In the genomic region with DNA sequence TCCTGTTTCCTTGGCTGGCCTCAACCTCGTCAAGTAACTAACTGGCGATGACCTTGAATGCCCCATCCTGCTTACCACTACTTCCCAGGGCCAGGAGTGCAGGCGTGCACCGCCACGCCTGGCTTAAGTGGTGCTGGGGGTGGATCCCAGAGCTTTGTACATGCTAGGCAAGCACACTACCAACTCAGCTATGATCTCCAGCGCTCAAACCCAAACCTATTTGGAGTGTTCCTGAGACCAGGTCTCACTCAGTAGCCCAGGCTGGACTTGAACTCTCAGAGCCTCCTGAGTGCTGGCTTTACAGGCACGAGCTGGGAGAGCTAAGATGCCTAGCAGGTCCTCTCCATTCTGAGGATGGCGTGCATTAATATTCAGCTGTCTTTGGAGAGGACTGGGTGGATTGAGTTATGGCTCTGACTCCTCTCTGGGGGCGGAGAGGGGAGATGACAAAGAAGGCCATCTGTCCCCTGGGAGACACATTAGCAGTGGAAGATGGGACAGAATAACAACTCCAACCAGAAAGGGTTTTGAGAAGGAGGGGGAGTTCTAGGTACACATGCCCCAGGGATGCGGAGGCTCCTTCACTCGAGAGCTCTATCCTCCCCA, we compare ENCODE assay signal across 11 mouse cellular contexts. TPM values are rescaled to one million over a fixed set of nuclear protein-coding genes. Genes with fewer than 3 reads are reported as not detected.
A peak's percentile ranks its signal among the peaks of the same experiment; 100 is the strongest.
DNase-seq lines count a peak whose midpoint lies in the region; ATAC-seq and TF ChIP-seq lines count a peak whose summit lies in the region.
"Had no signal": no experiment of that assay in that cellular context is flagged by ENCODE, and none has a peak within 500 bp of the region (broad histone marks: within the 10 kb centered on the region; RNA-seq: fewer than 3 reads in every experiment).

No protein-coding gene starts in this region.

- H3K9me3 ChIP-seq in heart, embryonic 10.5 days = no peaks in the 10 kb centered on the region
- H3K9me3 ChIP-seq in liver, postnatal 0 days (ENCODE audit: low read length) = no peaks in the 10 kb centered on the region

- WGBS in heart, embryonic 10.5 days = 78% methylated on average over 11 of the region's 11 CpGs
- 87% methylated on average over 11 of the region's 11 CpGs for WGBS in liver, postnatal 0 days (ENCODE audit: insufficient replicate concordance)

- H3K4me3 ChIP-seq in heart, embryonic 10.5 days = no peak overlapping the region
- H3K4me3 ChIP-seq in layer of hippocampus, adult 2 months = no peak overlapping the region
- H3K4me3 ChIP-seq in liver, postnatal 0 days (ENCODE audit: low read depth, low read length) = no peak overlapping the region

- no peak for DNase-seq in heart, embryonic 10.5 days (ENCODE audit: low spot score)
- DNase-seq in heart, postnatal 25 days (ENCODE audit: low spot score) = no peak
- peak in 1 of 2 experiments; percentile 73 for DNase-seq in layer of hippocampus, adult 2 months (ENCODE audit: low spot score in 2 of 2)
- DNase-seq in layer of hippocampus, postnatal 10 days (ENCODE audit: low spot score in 2 of 2) = no peak
- DNase-seq in brain, adult 2 months (ENCODE audit: low read depth, low spot score) = peak; percentile 74
- DNase-seq in liver, postnatal 0 days = peak; percentile 12
- no peak for DNase-seq in thymus, postnatal 10 days (ENCODE audit: low spot score in 2 of 2)
- DNase-seq: adrenal gland, postnatal 25 days; thymus, postnatal 36 days had no signal

- H3K4me1 ChIP-seq in heart, embryonic 10.5 days = peaks cover 47% of the 10 kb centered on the region
- peaks cover 19% of the 10 kb centered on the region for H3K4me1 ChIP-seq in liver, postnatal 0 days (ENCODE audit: insufficient read depth)

- H3K27ac ChIP-seq in heart, embryonic 10.5 days = peak overlapping the region; percentile 76; the same call in 1 of the 2 replicates
- peak overlapping the region; percentile 92 for H3K27ac ChIP-seq in layer of hippocampus, adult 2 months
- no peak overlapping the region for H3K27ac ChIP-seq in liver, postnatal 0 days (ENCODE audit: low read depth)

- no peak for TF ChIP-seq CTCF in layer of hippocampus, adult 2 months (conservative IDR thresholded peaks at IDR 0.05)
- TF ChIP-seq CTCF in liver, postnatal 0 days (IDR thresholded peaks at IDR 0.05; ENCODE audit: low read depth) = no peak

- intact Hi-C loops in heart, postnatal 25 days (cut with DNase I) = no loop called here

- peaks cover 56% of the 10 kb centered on the region for H3K36me3 ChIP-seq in heart, embryonic 10.5 days
- H3K36me3 ChIP-seq in liver, postnatal 0 days (replicated peaks; ENCODE audit: insufficient read depth, low read length) = peaks cover 38% of the 10 kb centered on the region

- H3K9ac ChIP-seq in liver, postnatal 0 days (replicated peaks) = no peak overlapping the region

- ATAC-seq in liver, postnatal 0 days = no peak
- no peak for ATAC-seq in granulocyte monocyte progenitor cell, adult 5-6 weeks (replicated peaks; ENCODE audit: poor library complexity, severe bottlenecking)

- H3K4me2 ChIP-seq in liver, postnatal 0 days (ENCODE audit: low read depth, low read length) = no peak overlapping the region

- TF ChIP-seq EP300 in liver, postnatal 0 days (IDR thresholded peaks at IDR 0.05; ENCODE audit: low read depth) = no peak

- no peaks in the 10 kb centered on the region for H3K27me3 ChIP-seq in heart, embryonic 10.5 days (ENCODE audit: insufficient read depth, poor library complexity, severe bottlenecking)
- no peaks in the 10 kb centered on the region for H3K27me3 ChIP-seq in liver, postnatal 0 days (ENCODE audit: insufficient read depth, low read length)

RNA-seq across cellular contexts. Expression of gene Dtx3, which starts 2.1 kb away (rescaled TPM):
- polyA plus RNA-seq in heart, embryonic 10.5 days (2016; fragmentation: Nextera tagmentation; extraction: Ambion mirVana) = 78.4 and 91.4 TPM in 2 replicates
- total RNA-seq in heart, postnatal 25 days (2021) = 10 to 100 TPM; 26.3 to 28.6 TPM
- total RNA-seq in layer of hippocampus, adult 2 months (2021) = 100 to 1,000 TPM; 227 to 255 TPM
- 100 to 1,000 TPM; 187 to 203 TPM for total RNA-seq in layer of hippocampus, postnatal 10 days (2021)
- 8.8 and 8.9 TPM in 2 replicates for polyA plus RNA-seq in liver, postnatal 0 days (2015; fragmentation: Nextera tagmentation; extraction: Ambion mirVana)
- total RNA-seq in granulocyte monocyte progenitor cell, adult 5-6 weeks (2014; fragmentation: Nextera tagmentation) = 51.9 and 54.4 TPM in 2 replicates
- 17.9 and 19.9 TPM in 2 replicates for total RNA-seq in granulocyte monocyte progenitor cell, adult 5-6 weeks (2017)

RNA-seq across cellular contexts. Expression of gene Arhgef25, which starts 7.7 kb away (rescaled TPM):
- polyA plus RNA-seq in heart, embryonic 10.5 days (2016; fragmentation: Nextera tagmentation; extraction: Ambion mirVana) = 21.4 and 28.8 TPM in 2 replicates
- total RNA-seq in heart, postnatal 25 days (2021) = 10 to 100 TPM; 10.9 to 12.7 TPM
- total RNA-seq in layer of hippocampus, adult 2 months (2021) = 100 to 1,000 TPM; 395 to 408 TPM
- 100 to 1,000 TPM; 125 to 132 TPM for total RNA-seq in layer of hippocampus, postnatal 10 days (2021)
- polyA plus RNA-seq in liver, postnatal 0 days (2015; fragmentation: Nextera tagmentation; extraction: Ambion mirVana) = 1.9 and 2.6 TPM in 2 replicates
- 3.2 TPM in 1 of 2 replicates, not detected in the other for total RNA-seq in granulocyte monocyte progenitor cell, adult 5-6 weeks (2014; fragmentation: Nextera tagmentation)
- total RNA-seq in granulocyte monocyte progenitor cell, adult 5-6 weeks (2017) = 0.15 and 0.95 TPM in 2 replicates
- total RNA-seq: monocyte, adult 5-6 weeks had no signal

RNA-seq across cellular contexts. Expression of gene Pip4k2c, which starts 13.8 kb away (rescaled TPM):
- polyA plus RNA-seq in heart, embryonic 10.5 days (2016; fragmentation: Nextera tagmentation; extraction: Ambion mirVana) = 27.9 and 29.3 TPM in 2 replicates
- 10 to 100 TPM; 23.3 to 24.6 TPM for total RNA-seq in heart, postnatal 25 days (2021)
- total RNA-seq in layer of hippocampus, adult 2 months (2021) = 10 to 100 TPM; 98.0 to 98.6 TPM
- 10 to 100 TPM; 38.3 to 38.4 TPM for total RNA-seq in layer of hippocampus, postnatal 10 days (2021)
- polyA plus RNA-seq in liver, postnatal 0 days (2015; fragmentation: Nextera tagmentation; extraction: Ambion mirVana) = 14.7 and 17.7 TPM in 2 replicates
- total RNA-seq in granulocyte monocyte progenitor cell, adult 5-6 weeks (2014; fragmentation: Nextera tagmentation) = 12.1 and 13.6 TPM in 2 replicates
- total RNA-seq in granulocyte monocyte progenitor cell, adult 5-6 weeks (2017) = 7.6 and 13.8 TPM in 2 replicates

RNA-seq across cellular contexts. Expression of gene Slc26a10, which starts 17.2 kb away (rescaled TPM):
- polyA plus RNA-seq in heart, embryonic 10.5 days (2016; fragmentation: Nextera tagmentation; extraction: Ambion mirVana) = 9.2 and 12.9 TPM in 2 replicates
- total RNA-seq in heart, postnatal 25 days (2021) = 10 to 100 TPM; 18.2 to 29.2 TPM
- 10 to 100 TPM; 21.9 to 25.4 TPM for total RNA-seq in layer of hippocampus, adult 2 months (2021)
- total RNA-seq in layer of hippocampus, postnatal 10 days (2021) = 1 to 10 TPM; 2.0 to 2.6 TPM
- polyA plus RNA-seq in liver, postnatal 0 days (2015; fragmentation: Nextera tagmentation; extraction: Ambion mirVana) = 2.0 TPM in 2 replicates
- 0.15 TPM in 1 of 2 replicates, not detected in the other for total RNA-seq in granulocyte monocyte progenitor cell, adult 5-6 weeks (2014; fragmentation: Nextera tagmentation)
- 0.26 and 0.88 TPM in 2 replicates for total RNA-seq in granulocyte monocyte progenitor cell, adult 5-6 weeks (2017)

RNA-seq across cellular contexts. Expression of gene B4galnt1, which starts 32.6 kb away (rescaled TPM):
- 1.5 and 3.6 TPM in 2 replicates for polyA plus RNA-seq in heart, embryonic 10.5 days (2016; fragmentation: Nextera tagmentation; extraction: Ambion mirVana)
- 1 to 10 TPM; 1.5 to 1.6 TPM for total RNA-seq in heart, postnatal 25 days (2021)
- total RNA-seq in layer of hippocampus, adult 2 months (2021) = 100 to 1,000 TPM; 116 to 123 TPM
- total RNA-seq in layer of hippocampus, postnatal 10 days (2021) = 100 to 1,000 TPM; 107 to 116 TPM
- 27.2 and 32.2 TPM in 2 replicates for polyA plus RNA-seq in liver, postnatal 0 days (2015; fragmentation: Nextera tagmentation; extraction: Ambion mirVana)
- total RNA-seq in granulocyte monocyte progenitor cell, adult 5-6 weeks (2014; fragmentation: Nextera tagmentation) = 288 and 308 TPM in 2 replicates
- 141 and 161 TPM in 2 replicates for total RNA-seq in granulocyte monocyte progenitor cell, adult 5-6 weeks (2017)

Comparison
In these comparisons a context has a peak if more than half of its experiments do, and no peak if none do; other contexts are left out.
1. DNase-seq: peak in brain, adult 2 months (single experiment) and liver, postnatal 0 days (single experiment); none in heart, embryonic 10.5 days (single experiment), heart, postnatal 25 days (single experiment), layer of hippocampus, postnatal 10 days (0 of 2) and thymus, postnatal 10 days (0 of 2).
2. RNA of gene Arhgef25, which starts 7.7 kb away (total RNA-seq): 395 to 408 TPM in layer of hippocampus, adult 2 months and 125 to 132 TPM in layer of hippocampus, postnatal 10 days; 10.9 to 12.7 TPM in heart, postnatal 25 days and 0.15 to 3.2 TPM in granulocyte monocyte progenitor cell, adult 5-6 weeks; every median in the first group is over 4 times any median in the second.